In genomic region chr4:133599571-133600073, GRCm38 (mm10) we compare ENCODE assay signal across 1 mouse cellular context.
TF ChIP-seq lines count a peak whose summit lies in the region.

No protein-coding gene starts in this region.

TF ChIP-seq in MEL, 35 proteins besides CTCF, POLR2A, EP300 and RAD21 (continued from another document):
- TF ChIP-seq MXI1 (IDR thresholded peaks at IDR 0.05; ENCODE audit: low read depth, low read length) (0 out of 2 replicates have a peak, but pooled peaks have one; percentile 11), ZC3H11A (IDR thresholded peaks at IDR 0.05; ENCODE audit: low read depth, low read length) (no peak), KAT2A (conservative IDR thresholded peaks at IDR 0.05; ENCODE audit: low read depth, low read length) (no peak), ELF1 (IDR thresholded peaks at IDR 0.05; ENCODE audit: low read depth, low read length) (peak; percentile 37; the same call in 1 of the 2 replicates), MAZ (IDR thresholded peaks at IDR 0.05; ENCODE audit: low read depth, low read length) (peak; percentile 83; the same call in 1 of the 2 replicates), SMC3 (IDR thresholded peaks at IDR 0.05; ENCODE audit: low read depth, low read length) (no peak), CHD1 (IDR thresholded peaks at IDR 0.05; ENCODE audit: low read depth, low read length) (no peak), ZMIZ1 (IDR thresholded peaks at IDR 0.05; ENCODE audit: low read depth, low read length) (0 out of 2 replicates have a peak, but pooled peaks have one; percentile 16), HCFC1 (IDR thresholded peaks at IDR 0.05; ENCODE audit: low read depth, low read length) (peak; percentile 72), NELFE (IDR thresholded peaks at IDR 0.05; ENCODE audit: low read depth, low read length) (peak; percentile 69), ZNF384 (IDR thresholded peaks at IDR 0.05; ENCODE audit: low read depth, low read length) (no peak), ZKSCAN1 (IDR thresholded peaks at IDR 0.05; ENCODE audit: low read depth, low read length) (no peak), USF2 (IDR thresholded peaks at IDR 0.05; ENCODE audit: borderline replicate concordance in 1 of 2, insufficient read depth in 1 of 2, low read depth in 1 of 2, low read length in 2 of 2) (no peak), UBTF (IDR thresholded peaks at IDR 0.05; ENCODE audit: borderline replicate concordance, insufficient read depth, low read depth, low read length) (no peak)
